Mouse (Mus musculus): ENCODE measurements around the gene Nab2.
"Not testable (repeated sequence)": the region's sequence is repeated elsewhere in the genome, so short reads cannot be mapped to it uniquely, and the experiment has no call there.

The Nab2 gene

GRCm38 (mm10) chr10:127674794-127675522, 6.6 kb upstream of the Nab2 start:
- ATAC-seq (ENCODE audit: insufficient number of reproducible peaks, low FRiP score, low TSS enrichment), result peak; percentile 78

- no peak for ATAC-seq (ENCODE audit: insufficient number of reproducible peaks, low FRiP score, low TSS enrichment)
These were observed 5.8 kb upstream of the Nab2 start for GRCm38 (mm10) chr10:127674046-127674655.

- no peak for ATAC-seq (ENCODE audit: insufficient number of reproducible peaks, low FRiP score, low TSS enrichment)
These were observed 2.9 kb upstream of the Nab2 start for GRCm38 (mm10) chr10:127671276-127671675.

GRCm38 (mm10) chr10:127670185-127670584, 1.8 kb upstream of the Nab2 start:
- no peak for ATAC-seq (ENCODE audit: insufficient number of reproducible peaks, low FRiP score, low TSS enrichment)

GRCm38 (mm10) chr10:127669170-127669569, 802 bp upstream of the Nab2 start:
- ATAC-seq (ENCODE audit: insufficient number of reproducible peaks, low FRiP score, low TSS enrichment), result no peak

GRCm38 (mm10) chr10:127667269-127668092, 887 bp downstream of the Nab2 start:
- peak; percentile 13 for ATAC-seq (ENCODE audit: insufficient number of reproducible peaks, low FRiP score, low TSS enrichment)

GRCm38 (mm10) chr10:127666501-127667268, 1.7 kb downstream of the Nab2 start, which contains the start of gene Nemp1:
TSS of gene Nemp1 (plus strand) at chr10:127666901.
- ATAC-seq (ENCODE audit: insufficient number of reproducible peaks, low FRiP score, low TSS enrichment), result peak; percentile 37

- no peak for ATAC-seq (ENCODE audit: insufficient number of reproducible peaks, low FRiP score, low TSS enrichment)
These were observed 2.8 kb downstream of the Nab2 start for GRCm38 (mm10) chr10:127665366-127666181.

GRCm38 (mm10) chr10:127664891-127665290, 3.5 kb downstream of the Nab2 start:
- ATAC-seq (ENCODE audit: insufficient number of reproducible peaks, low FRiP score, low TSS enrichment), result no peak

GRCm38 (mm10) chr10:127664166-127664565, 4.2 kb downstream of the Nab2 start:
- ATAC-seq (ENCODE audit: insufficient number of reproducible peaks, low FRiP score, low TSS enrichment), result no peak

- no peak for ATAC-seq (ENCODE audit: insufficient number of reproducible peaks, low FRiP score, low TSS enrichment)
These were observed 4.8 kb downstream of the Nab2 start for GRCm38 (mm10) chr10:127663590-127663989.

- no peak for ATAC-seq (ENCODE audit: insufficient number of reproducible peaks, low FRiP score, low TSS enrichment)
These were observed 5.6 kb downstream of the Nab2 start for GRCm38 (mm10) chr10:127662666-127663253.

- ATAC-seq (ENCODE audit: insufficient number of reproducible peaks, low FRiP score, low TSS enrichment), result peak; percentile 36
These were observed 6.3 kb downstream of the Nab2 start for GRCm38 (mm10) chr10:127661915-127662663.

- ATAC-seq (ENCODE audit: insufficient number of reproducible peaks, low FRiP score, low TSS enrichment), result no peak
These were observed 7.0 kb downstream of the Nab2 start for GRCm38 (mm10) chr10:127661291-127661914.

GRCm38 (mm10) chr10:127659551-127659950, 8.8 kb downstream of the Nab2 start:
- no peak for ATAC-seq (ENCODE audit: insufficient number of reproducible peaks, low FRiP score, low TSS enrichment)

- no peak for ATAC-seq (ENCODE audit: insufficient number of reproducible peaks, low FRiP score, low TSS enrichment)
These were observed 10.3 kb downstream of the Nab2 start for GRCm38 (mm10) chr10:127658076-127658475.

GRCm38 (mm10) chr10:127657617-127658016, 10.8 kb downstream of the Nab2 start:
- not testable (repeated sequence) for ATAC-seq (ENCODE audit: insufficient number of reproducible peaks, low FRiP score, low TSS enrichment)

- no peak for ATAC-seq (ENCODE audit: insufficient number of reproducible peaks, low FRiP score, low TSS enrichment)
These were observed 13.3 kb downstream of the Nab2 start for GRCm38 (mm10) chr10:127654970-127655579.
